Mouse (Mus musculus): ENCODE results near the gene Ecel1. TPM values are rescaled to one million over a fixed set of nuclear protein-coding genes. Genes with fewer than 3 reads are reported as not detected.

Gene Ecel1
- total RNA-seq, 2 experiments from 2014 or later: not detected

GRCm38 (mm10) chr1:87170458-87170857, 14.1 kb upstream of the Ecel1 start:
- DNase-seq: no peak

GRCm38 (mm10) chr1:87164796-87165184, 8.5 kb upstream of the Ecel1 start:
- no peak for DNase-seq

GRCm38 (mm10) chr1:87164164-87164795, 8.0 kb upstream of the Ecel1 start:
- no peak for DNase-seq

DNA sequence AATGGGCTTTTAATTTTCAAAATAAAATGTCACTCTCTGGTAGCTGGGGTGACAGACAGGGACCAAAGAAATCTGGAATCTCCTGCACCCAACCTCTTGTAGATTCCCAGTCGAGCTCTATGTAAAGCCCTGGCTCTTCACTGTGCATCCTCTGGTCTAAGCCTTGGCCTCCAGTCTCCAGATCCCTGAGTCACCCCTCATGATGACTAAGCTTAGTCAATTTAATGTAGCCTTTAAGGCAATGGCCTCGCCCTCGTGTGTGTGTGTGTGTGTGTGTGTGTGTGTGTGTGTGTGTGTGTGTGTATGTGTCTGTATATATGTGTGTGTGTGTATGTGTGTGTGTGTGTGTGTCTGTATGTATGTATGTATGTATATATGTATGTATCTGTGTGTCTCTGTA, 3.1 kb upstream of the Ecel1 start:
- no peak for DNase-seq

DNA sequence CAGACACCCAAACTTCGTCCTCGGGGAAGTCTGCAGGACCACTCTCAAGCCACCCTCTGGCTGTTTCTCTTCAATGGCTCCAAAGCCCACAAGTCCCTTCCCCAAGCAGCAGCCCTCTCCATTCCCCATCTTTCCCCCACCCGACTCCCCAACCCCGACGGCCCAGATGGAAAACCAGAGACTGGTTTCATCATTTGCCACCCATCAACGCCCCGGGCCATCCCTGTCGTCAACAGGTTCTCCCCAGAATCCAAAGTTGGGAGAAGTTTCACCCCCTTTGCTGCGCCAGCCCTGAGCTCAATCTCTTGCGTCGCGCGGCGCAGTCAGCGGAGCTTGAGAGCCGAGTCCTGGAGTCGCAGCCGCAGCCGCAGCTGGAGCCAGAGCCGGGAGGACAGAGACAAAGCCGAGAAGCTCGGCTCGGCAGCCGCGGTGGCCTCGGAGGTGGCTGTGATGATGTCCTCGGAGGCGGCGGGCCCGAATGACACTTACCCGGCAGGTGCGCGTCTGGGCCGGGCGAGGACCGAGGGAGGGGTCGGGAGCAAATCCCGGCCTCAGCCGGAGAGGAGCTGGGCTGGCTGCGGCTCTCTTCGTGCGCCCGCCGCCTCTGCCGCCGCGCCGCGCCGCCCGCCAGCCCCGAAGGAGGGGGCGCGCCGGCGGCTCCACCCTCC, 656 bp downstream of the Ecel1 start:
- DNase-seq: no peak

DNA sequence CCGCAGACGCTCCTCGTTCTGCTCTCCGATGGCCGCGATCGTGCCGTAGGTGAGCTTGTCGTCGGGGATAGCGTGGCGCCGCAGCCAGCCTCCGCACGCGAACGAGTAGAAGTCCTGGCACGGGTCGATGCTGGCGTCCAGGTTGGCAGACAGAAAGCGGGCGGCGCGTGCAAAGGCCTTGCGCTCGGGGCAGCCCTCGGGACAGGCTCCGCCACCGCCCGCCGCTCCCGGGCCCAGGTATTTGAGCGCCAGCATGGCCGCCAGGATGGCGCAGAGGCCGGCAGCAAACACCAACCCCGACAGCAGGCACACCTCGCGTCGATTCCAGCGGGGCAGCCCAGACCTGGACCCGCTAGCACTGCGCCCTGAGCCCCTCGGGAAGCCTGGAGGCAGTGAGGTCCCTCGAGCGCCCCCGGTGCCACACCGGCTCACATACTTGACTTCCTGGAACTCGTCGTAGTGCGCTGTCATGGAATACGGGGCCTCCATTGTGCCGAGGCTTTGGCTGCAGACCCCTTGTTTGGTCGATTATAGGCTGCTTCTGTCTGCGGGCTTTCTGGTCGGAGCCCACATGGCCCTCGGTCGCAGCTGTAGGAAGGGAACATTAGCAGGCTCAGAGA, 1.7 kb downstream of the Ecel1 start:
- no peak for DNase-seq

- no peak for DNase-seq
These were observed 2.4 kb downstream of the Ecel1 start for GRCm38 (mm10) chr1:87153776-87154500.

DNA sequence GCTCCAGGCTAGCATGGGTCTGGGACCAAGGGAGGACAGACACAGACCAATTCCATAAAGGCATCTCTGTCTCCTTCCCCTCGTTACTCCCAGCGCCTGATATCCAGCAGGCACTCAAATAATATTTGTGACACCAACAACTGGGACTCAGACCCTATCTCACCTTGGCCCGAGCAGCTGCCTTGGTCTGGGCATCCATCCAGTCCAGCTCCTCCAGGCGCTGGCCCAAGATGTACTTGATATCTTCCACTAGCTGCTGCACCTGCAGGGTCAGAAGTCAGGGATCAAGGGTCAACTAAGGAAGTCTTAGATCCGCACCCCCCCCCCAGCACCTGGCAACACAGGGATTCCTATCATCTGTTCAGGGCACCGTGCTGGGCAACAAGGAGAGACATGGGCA, 5.0 kb downstream of the Ecel1 start:
- DNase-seq: no peak

DNA sequence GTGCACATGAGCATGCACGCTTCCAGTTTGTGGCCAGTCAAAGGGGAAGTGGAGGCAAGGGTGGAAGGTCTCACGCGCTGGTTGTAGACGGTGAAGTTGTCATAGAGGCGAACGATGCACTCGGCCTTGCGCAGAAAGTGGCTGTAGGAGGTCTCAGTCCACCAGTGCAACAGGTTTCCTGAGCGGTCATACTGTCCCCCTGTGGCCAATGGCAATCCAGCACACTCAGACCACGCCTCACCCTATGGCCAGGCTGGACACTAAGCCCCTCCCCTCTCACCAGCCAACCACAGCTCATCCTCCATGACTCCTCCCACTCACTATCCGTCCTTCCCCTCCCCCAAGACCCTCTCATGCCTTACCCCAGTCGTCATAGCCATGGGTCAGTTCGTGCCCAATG, 6.9 kb downstream of the Ecel1 start:
- DNase-seq: no peak

- DNase-seq: no peak
These were observed 13.2 kb downstream of the Ecel1 start for GRCm38 (mm10) chr1:87143141-87143540.

DNA sequence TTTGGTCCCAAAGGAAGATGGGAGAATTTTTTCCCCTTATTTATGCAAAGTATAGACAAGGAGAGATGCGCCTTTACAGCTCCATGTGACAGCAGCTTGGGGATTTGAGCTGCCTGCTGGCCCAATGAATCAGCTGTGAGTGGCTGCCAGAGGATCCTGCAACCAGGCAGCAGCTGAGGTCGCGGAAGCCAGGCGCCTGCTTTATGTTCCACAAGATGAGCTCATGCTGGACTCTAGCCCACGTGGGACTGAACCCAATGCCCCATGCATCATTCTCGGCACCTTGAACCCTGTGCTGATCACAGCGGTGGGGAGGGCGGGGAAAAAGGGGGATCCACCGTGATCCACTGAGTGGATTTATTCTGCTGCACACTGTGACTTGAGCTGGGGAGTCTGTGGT, 13.9 kb downstream of the Ecel1 start:
- no peak for DNase-seq

GRCm38 (mm10) chr1:87141550-87141949, 14.8 kb downstream of the Ecel1 start:
- no peak for DNase-seq

- DNase-seq: no peak
These were observed 24.5 kb downstream of the Ecel1 start for GRCm38 (mm10) chr1:87131803-87132202.

- no peak for DNase-seq
These were observed 28.9 kb downstream of the Ecel1 start for GRCm38 (mm10) chr1:87127206-87128030.

DNA sequence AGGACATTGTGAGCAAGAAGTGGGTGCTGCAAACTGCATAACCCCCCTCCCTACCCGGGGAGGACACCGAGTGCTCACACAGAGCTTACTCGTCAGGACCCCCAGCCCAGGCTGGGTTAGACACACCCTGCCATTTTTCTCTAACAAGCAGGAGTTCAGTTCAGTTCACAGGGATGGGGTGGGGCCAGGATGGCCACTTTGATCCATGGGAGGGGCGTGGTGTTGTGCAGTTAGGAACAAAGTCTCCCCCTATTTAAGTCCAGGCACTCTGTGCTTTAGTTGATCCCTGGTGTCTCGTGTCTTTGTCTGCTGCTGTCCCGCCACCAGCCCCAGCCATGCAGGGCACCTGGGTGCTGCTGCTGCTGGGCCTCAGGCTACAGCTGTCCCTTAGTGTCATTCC, 31.6 kb downstream of the Ecel1 start, which contains the start of gene Akp3:
Gene Akp3 (plus strand): TSS at position 301 of the 400 bp plus-strand sequence.
- no peak for DNase-seq

GRCm38 (mm10) chr1:87114784-87115183, 41.5 kb downstream of the Ecel1 start:
- DNase-seq: no peak

DNA sequence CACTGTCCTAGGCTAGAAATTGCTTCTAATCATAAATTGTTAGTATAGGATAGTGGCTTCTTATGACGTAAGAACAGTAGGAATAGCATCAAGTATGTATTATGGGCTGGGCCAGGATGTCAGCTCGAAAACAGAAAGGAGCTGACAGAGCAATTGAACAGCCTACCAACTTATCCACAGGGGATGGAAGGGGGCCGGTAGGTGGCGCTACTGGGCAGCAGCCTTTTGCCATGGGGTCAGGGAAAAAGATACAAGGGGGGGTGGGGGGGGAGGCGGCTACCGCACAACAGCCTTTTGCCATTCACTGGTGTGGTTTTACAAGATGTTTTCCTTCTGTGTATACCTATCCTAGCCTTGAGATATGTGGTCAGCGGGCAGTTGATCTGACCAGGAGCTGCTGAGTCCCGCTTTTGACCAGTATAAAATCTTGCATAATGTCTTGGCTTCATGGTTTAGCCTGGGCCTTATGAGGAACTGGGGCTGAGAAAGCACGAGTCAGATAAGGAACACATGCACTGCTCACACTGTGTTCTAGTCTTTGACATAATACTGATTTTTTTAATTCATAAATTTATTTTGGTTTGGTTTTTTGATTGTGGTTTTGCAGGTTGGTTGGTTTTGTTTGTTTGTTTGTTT, 44.5 kb downstream of the Ecel1 start:
- DNase-seq: peak; percentile 18 to 27

DNA sequence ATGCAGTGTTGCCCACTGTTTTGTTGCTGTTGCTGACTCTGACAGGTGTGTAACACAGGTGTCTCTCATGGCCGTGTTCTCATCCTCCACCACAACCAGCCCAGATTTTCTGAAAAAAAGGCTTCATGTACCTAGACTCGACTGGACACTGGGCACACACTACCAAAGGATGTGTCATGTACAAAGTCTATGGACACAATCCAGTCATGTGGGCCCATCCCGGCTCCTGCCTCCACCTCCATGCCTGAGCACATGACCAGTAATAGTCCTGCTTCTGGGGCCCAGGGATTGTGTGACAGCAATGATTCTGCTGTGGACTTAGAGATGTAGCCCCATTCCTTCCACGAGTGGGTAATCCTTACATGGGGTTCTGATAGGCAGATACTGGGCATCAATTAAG, 47.8 kb downstream of the Ecel1 start:
- no peak for DNase-seq

DNA sequence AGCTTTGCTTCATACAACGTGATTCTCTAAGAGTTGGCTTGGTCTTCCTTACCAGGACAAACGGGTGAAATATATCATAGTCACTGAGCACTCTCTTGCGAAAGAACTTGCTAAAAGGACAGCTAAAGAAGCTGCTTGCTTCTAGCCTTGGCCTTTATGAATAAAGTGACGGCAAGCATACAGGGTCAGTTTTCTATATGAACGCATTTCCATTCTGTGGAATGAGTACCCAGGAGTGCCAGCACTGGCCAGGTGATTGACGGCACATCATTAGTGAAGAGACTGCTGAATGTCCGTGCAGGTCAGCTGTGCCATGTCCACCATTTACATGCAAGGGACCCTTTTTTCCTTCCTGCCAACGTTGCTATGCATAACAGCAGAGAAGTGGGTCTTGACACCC, 49.8 kb downstream of the Ecel1 start:
- no peak for DNase-seq

- DNase-seq: no peak
These were observed 52.4 kb downstream of the Ecel1 start for GRCm38 (mm10) chr1:87103936-87104335.

GRCm38 (mm10) chr1:87102114-87102513, 54.2 kb downstream of the Ecel1 start:
- no peak for DNase-seq

- no peak for DNase-seq
These were observed 54.9 kb downstream of the Ecel1 start, which contains the start of gene Alpi for GRCm38 (mm10) chr1:87101411-87101810. TSS of gene Alpi (minus strand) at chr1:87101606.
